Mouse (Mus musculus): ENCODE results near the gene Hvcn1.

DNA sequence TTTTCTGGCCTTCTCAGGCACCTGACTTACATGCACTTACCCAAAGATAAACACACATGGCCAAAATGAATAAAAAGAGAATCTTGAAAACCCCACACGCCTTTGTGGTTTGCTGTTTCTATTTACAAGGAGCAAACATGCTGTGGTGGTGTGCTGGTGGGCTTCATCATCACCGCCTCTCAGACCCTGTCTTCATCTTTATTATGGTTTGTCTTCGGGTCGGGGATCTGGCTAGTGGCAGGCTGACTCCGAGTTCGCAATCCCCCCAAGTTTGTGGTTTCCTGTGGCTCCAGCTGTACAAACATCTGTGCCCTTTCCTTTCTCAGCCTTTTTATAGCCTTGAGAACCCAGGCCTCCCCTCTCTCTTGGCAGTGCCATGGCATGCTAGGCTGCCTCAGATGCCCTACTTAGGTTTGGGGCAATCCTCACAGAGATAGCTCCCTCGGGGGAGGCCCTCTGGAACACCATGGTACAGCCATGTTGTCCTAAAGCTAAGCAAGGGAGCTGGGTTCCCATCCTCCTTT lies 22.3 kb upstream of the Hvcn1 start:
- no peak for TF ChIP-seq CTCF (conservative IDR thresholded peaks at IDR 0.05; ENCODE audit: low read length)
- no peak for TF ChIP-seq NANOG (IDR thresholded peaks at IDR 0.05; ENCODE audit: borderline replicate concordance, low read length)
- no peak for TF ChIP-seq POU5F1 (IDR thresholded peaks at IDR 0.05; ENCODE audit: borderline replicate concordance, low read length)
